Mouse (Mus musculus): ENCODE measurements at regions not wholly inside any gene's neighbourhood (a gene's known extent, or its start where the extent isn't known, plus 50 kb on each side); places are given as distances from the start of the nearest gene placed in this dataset.

GRCm38 (mm10) chr7:133323955-133324354 is 199.8 kb upstream of the Ctbp2 start:
- H3K4me1 ChIP-seq (ENCODE audit: insufficient read depth, low read depth, low read length) = no peaks in the 10 kb centered on the region
- H3K9me3 ChIP-seq (ENCODE audit: low read length) = no peaks in the 10 kb centered on the region
- no peak overlapping the region for H3K9ac ChIP-seq (replicated peaks; ENCODE audit: low read depth)
- no peak overlapping the region for H3K27ac ChIP-seq (ENCODE audit: low read length)
- WGBS = 70% methylated on average over 3 of the region's 3 CpGs
- no peak overlapping the region for H3K4me2 ChIP-seq (replicated peaks; ENCODE audit: low read depth, low read length)
- no peak for ATAC-seq
- no peaks in the 10 kb centered on the region for H3K27me3 ChIP-seq (replicated peaks; ENCODE audit: insufficient read depth, low read length)
- H3K4me3 ChIP-seq (ENCODE audit: low read depth, low read length) = no peak overlapping the region
- no peak for DNase-seq (ENCODE audit: low spot score)
- TF ChIP-seq EP300 (IDR thresholded peaks at IDR 0.05) = no peak
- peak; percentile 22; the same call in 1 of the 2 replicates for TF ChIP-seq CTCF (IDR thresholded peaks at IDR 0.05)
- no peaks in the 10 kb centered on the region for H3K36me3 ChIP-seq (ENCODE audit: insufficient read depth, low read length)

DNA sequence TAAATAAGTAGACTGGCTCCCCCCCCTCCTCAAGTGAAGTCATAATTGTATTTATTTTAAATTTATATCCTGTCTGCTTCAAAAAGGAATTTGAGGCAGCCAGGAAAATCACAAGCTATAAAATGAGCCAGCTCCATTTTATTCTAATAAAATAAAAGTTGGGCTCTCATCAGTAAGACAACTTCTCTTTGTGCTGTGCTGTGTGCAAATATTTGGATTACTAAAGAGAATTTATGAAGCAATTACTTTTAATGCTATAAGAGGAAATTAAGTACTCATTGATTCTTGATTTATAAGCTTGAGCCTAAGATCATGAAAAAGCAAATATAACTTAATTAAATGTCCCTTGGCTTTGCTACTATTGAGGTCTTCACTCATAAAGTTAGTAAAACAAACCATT is 193.4 kb upstream of the Ctbp2 start:
- Histone ChIP-seq H3K4me2 (replicated peaks; ENCODE audit: low read depth, low read length) (no peak overlapping the region), H3K27ac (ENCODE audit: low read length) (no peak overlapping the region), H3K27me3 (replicated peaks; ENCODE audit: insufficient read depth, low read length) (no peaks in the 10 kb centered on the region), H3K36me3 (ENCODE audit: insufficient read depth, low read length) (no peaks in the 10 kb centered on the region), H3K9ac (replicated peaks; ENCODE audit: low read depth) (no peak overlapping the region), H3K4me1 (ENCODE audit: insufficient read depth, low read depth, low read length) (no peaks in the 10 kb centered on the region), H3K9me3 (ENCODE audit: low read length) (no peaks in the 10 kb centered on the region), H3K4me3 (ENCODE audit: low read depth, low read length) (no peak overlapping the region)
- ATAC-seq = no peak
- no peak for DNase-seq (ENCODE audit: low spot score)
- TF ChIP-seq CTCF (IDR thresholded peaks at IDR 0.05) = no peak
- TF ChIP-seq EP300 (IDR thresholded peaks at IDR 0.05) = no peak

DNA sequence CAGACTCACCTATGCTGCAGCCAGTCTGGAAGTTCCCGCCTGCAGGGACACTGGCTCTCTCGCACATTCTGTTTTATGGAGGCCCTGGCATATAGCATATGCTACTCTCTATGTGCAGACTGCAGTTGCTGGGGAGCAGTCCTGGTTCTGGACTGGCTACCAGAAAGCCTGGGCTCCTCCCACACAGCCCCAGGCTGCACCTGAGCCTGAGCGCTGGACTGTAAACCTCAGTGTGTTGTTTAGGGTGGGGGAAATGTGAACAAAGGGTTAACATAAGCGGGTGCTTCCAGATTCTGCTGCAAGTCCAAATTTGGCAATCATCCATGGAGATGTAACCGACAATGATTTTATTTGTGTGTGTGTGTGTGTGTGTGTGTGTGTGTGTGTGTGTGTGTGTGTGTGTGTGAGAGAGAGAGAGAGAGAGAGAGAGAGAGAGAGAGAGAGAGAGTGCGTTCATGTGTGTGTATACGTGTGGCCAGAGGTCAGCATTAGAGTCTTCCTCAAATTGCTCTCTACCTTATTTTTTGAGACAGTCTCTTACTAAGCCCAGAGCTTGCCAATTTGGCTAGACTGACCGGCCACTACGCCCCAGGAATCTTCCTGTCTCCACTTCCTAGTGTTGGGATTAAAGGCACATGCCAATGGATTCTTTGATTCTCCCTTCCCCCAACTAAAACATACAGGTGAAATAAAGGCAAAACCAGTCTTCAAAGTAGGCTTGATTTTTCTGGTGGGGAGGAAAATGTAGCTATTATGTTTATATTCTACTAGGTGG is 192.7 kb upstream of the Ctbp2 start:
- ATAC-seq (no peak), DNase-seq (ENCODE audit: low spot score) (no peak)
- Histone ChIP-seq H3K9me3 (ENCODE audit: low read length) (no peaks in the 10 kb centered on the region), H3K36me3 (ENCODE audit: insufficient read depth, low read length) (no peaks in the 10 kb centered on the region), H3K4me3 (ENCODE audit: low read depth, low read length) (no peak overlapping the region), H3K4me2 (replicated peaks; ENCODE audit: low read depth, low read length) (no peak overlapping the region), H3K4me1 (ENCODE audit: insufficient read depth, low read depth, low read length) (no peaks in the 10 kb centered on the region), H3K9ac (replicated peaks; ENCODE audit: low read depth) (no peak overlapping the region), H3K27me3 (replicated peaks; ENCODE audit: insufficient read depth, low read length) (no peaks in the 10 kb centered on the region), H3K27ac (ENCODE audit: low read length) (no peak overlapping the region)
- TF ChIP-seq EP300 (IDR thresholded peaks at IDR 0.05) (no peak), CTCF (IDR thresholded peaks at IDR 0.05) (no peak)
- WGBS = 36% methylated on average over 9 of the region's 9 CpGs

GRCm38 (mm10) chr7:133315197-133316029 is 191.3 kb upstream of the Ctbp2 start:
- no peaks in the 10 kb centered on the region for H3K4me1 ChIP-seq (ENCODE audit: insufficient read depth, low read depth, low read length)
- no peak overlapping the region for H3K9ac ChIP-seq (replicated peaks; ENCODE audit: low read depth)
- no peak overlapping the region for H3K27ac ChIP-seq (ENCODE audit: low read length)
- no peaks in the 10 kb centered on the region for H3K36me3 ChIP-seq (ENCODE audit: insufficient read depth, low read length)
- TF ChIP-seq EP300 (IDR thresholded peaks at IDR 0.05) = no peak
- no peak for TF ChIP-seq CTCF (IDR thresholded peaks at IDR 0.05)
- 33% methylated on average over 10 of the region's 10 CpGs for WGBS
- no peaks in the 10 kb centered on the region for H3K9me3 ChIP-seq (ENCODE audit: low read length)
- H3K27me3 ChIP-seq (replicated peaks; ENCODE audit: insufficient read depth, low read length) = no peaks in the 10 kb centered on the region
- no peak for ATAC-seq
- no peak overlapping the region for H3K4me2 ChIP-seq (replicated peaks; ENCODE audit: low read depth, low read length)
- no peak overlapping the region for H3K4me3 ChIP-seq (ENCODE audit: low read depth, low read length)
- DNase-seq (ENCODE audit: low spot score) = peak; percentile 7

GRCm38 (mm10) chr7:133313115-133313514 is 189.0 kb upstream of the Ctbp2 start:
- TF ChIP-seq CTCF (IDR thresholded peaks at IDR 0.05) (no peak), EP300 (IDR thresholded peaks at IDR 0.05) (no peak)
- no peak overlapping the region for H3K4me2 ChIP-seq (replicated peaks; ENCODE audit: low read depth, low read length)
- H3K27ac ChIP-seq (ENCODE audit: low read length) = no peak overlapping the region
- H3K36me3 ChIP-seq (ENCODE audit: insufficient read depth, low read length) = no peaks in the 10 kb centered on the region
- H3K9ac ChIP-seq (replicated peaks; ENCODE audit: low read depth) = no peak overlapping the region
- H3K9me3 ChIP-seq (ENCODE audit: low read length) = no peaks in the 10 kb centered on the region
- WGBS = 74% methylated on average over 5 of the region's 5 CpGs
- ATAC-seq (no peak), DNase-seq (ENCODE audit: low spot score) (no peak)
- no peak overlapping the region for H3K4me3 ChIP-seq (ENCODE audit: low read depth, low read length)
- no peaks in the 10 kb centered on the region for H3K27me3 ChIP-seq (replicated peaks; ENCODE audit: insufficient read depth, low read length)
- H3K4me1 ChIP-seq (ENCODE audit: insufficient read depth, low read depth, low read length) = no peaks in the 10 kb centered on the region

- Histone ChIP-seq H3K27me3 (replicated peaks; ENCODE audit: insufficient read depth, low read length) (no peaks in the 10 kb centered on the region), H3K4me2 (replicated peaks; ENCODE audit: low read depth, low read length) (no peak overlapping the region), H3K36me3 (ENCODE audit: insufficient read depth, low read length) (no peaks in the 10 kb centered on the region), H3K9ac (replicated peaks; ENCODE audit: low read depth) (no peak overlapping the region), H3K4me3 (ENCODE audit: low read depth, low read length) (no peak overlapping the region), H3K4me1 (ENCODE audit: insufficient read depth, low read depth, low read length) (no peaks in the 10 kb centered on the region), H3K27ac (ENCODE audit: low read length) (no peak overlapping the region), H3K9me3 (ENCODE audit: low read length) (no peaks in the 10 kb centered on the region)
- TF ChIP-seq EP300 (IDR thresholded peaks at IDR 0.05) (no peak), CTCF (IDR thresholded peaks at IDR 0.05) (no peak)
- DNase-seq (ENCODE audit: low spot score) (no peak), ATAC-seq (no peak)
- 49% methylated on average over 9 of the region's 9 CpGs for WGBS
Observed at GRCm38 (mm10) chr7:133311116-133311801, 187.1 kb upstream of the Ctbp2 start.
